Mouse (Mus musculus): ENCODE results near the gene Ankrd40.

Gene Ankrd40

DNA sequence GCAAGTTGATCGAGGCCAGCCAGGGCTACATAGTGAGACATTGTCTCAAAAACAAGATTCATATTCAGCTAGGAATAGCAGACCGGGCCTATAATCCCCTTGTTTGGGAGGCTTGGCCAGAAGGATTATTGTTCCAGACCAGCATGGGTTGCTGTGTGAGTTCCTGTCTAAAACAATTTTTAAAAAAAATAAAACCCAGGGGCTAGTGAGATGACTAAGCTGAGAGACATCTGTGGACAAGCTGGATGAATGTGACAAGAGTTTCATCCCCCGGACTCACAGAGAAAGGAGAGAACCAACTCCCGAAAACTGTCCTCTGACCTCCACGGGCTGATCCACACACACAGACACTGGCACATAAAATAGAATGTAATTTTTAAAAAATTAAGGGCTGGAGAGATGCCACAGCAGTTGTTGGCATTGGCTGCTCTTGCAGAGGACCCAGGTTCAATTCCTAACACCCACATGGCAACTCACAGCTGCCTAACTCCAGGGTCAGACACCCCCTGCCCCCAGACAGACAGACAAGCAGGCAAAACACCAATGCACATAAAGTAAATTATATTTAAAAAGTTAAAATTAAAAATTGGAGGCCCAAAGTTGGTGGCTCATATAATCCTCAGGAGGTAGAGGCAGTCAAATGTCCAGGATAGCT, 4.4 kb upstream of the Ankrd40 start:
- no peak for DNase-seq (ENCODE audit: low spot score)

DNA sequence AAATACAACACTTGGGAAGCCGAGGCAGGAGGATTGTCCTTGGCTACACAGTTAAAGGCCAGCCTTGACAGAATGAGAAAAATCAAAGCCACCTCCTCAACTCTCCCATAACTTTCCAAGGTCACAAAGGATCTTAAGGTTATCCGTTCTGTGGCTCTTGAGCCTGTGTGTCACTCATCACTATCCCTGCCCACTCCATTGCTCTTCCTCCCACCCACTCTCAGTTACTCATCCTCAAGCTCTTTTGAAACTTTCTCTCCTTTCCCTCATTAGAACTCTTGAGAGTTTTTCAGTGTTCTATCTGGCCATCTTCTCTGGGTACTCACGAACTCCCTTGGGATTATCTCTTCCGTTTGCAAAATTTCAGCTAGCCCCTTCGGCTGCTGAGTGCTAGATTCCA, 3.2 kb upstream of the Ankrd40 start:
- no peak for DNase-seq (ENCODE audit: low spot score)

DNA sequence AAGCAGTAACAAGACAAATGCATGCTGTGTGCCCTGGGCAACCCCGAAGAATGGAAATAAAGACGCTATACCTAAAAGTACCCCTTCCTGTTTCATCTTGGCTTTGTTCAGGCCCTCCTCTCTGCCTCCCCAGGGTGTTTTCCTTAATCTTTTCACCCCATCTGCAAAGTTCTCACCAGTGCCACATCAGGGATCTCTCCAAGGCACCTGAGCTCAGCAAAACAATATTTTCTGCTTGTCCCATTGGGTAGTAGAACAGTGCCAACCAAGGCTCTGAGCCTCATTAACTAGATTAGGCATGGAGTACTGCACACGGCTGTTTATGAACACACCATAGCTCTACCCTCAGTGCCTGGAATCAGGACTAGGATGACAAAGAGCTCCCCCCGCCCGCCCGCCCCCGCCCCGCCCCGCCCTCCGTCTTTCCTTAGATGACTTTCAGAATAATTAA, 815 bp upstream of the Ankrd40 start:
- no peak for DNase-seq (ENCODE audit: low spot score)

DNA sequence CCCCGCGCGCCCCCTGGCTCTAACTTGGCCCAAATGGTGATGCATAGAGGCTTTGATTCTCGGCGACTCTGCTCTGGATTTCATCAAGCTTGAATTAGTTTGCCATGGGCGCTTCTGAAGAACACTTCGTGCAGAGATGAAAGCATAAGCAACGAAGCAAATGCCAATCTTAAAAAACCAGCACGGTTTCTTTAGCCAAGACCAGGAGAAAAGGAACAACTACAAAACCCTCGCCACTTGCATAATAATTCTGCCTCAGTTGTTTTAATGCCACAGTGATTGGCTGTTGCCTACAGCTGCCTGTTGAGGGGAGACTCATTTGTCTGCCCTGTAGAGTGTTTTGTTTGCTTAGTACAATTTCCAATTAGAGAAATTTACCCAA, 834 bp downstream of the Ankrd40 start:
- no peak for DNase-seq (ENCODE audit: low spot score)

DNA sequence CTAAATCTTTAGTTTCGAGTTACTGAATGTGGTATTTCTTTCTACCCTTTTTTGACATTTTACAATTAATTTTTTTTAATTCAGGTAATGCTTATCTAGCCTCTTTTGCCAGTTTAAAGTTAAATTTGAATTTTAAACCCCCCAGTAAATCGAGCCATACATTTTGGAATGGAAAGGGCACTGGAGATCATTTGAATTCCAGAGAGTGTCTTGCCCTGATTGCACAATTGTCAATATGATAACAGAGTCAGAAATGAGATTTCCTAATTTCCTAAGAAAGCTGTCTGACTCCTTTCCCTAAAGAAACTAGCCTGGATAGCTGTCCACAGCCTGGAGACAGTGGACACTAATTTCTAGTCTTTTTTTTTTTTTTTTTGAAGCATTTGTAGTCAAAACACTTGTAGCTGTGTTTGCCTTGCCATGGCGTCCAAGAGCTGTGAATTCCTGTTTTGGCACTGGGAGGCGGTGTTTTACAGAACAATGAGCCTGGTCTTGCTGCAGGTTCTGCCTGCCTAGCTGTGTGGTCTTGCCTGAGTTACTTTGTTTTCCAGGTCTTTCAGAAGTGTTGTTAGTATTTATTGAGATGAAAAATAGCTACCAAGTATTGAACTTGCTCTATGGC, 1.6 kb downstream of the Ankrd40 start:
- DNase-seq (ENCODE audit: low spot score): no peak

DNA sequence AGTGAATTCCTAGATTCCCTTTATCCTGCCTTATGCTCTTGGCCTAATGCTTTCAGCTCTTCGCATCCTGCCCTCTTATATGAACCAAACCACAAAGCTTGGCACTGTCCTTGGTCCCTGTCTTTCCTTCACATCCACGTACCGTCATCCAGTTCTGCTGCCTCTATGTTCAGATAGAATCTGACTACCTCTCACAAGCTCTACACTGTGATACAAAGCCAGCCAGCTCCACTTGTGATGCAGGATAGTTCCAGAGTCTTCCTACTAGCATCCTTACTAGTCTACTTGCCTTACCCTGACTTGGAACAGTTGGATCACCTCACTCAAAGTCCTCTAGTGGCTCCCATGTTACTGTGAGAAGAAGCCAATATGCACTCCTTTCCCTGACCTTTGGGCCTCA, 2.4 kb downstream of the Ankrd40 start:
- no peak for DNase-seq (ENCODE audit: low spot score)

DNA sequence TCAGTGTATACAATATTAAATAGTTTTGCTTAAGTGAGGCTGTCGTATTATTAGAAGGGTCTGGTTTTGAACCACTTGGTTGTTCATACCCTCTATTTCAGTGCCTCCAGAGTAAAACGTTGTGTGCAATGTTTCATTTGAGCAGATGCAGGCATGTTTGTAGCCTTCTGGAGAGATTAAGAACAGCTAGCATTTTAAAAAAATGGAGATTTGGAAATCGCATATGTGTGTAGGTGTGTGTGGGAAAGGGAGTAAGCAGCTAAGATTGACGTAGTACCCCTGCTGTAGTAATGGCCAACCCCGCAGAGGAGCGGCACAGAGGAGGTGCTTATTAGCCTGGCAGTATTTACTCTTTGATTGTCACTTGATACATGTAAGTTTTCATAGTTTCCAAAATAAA, 4.9 kb downstream of the Ankrd40 start:
- no peak for DNase-seq (ENCODE audit: low spot score)

DNA sequence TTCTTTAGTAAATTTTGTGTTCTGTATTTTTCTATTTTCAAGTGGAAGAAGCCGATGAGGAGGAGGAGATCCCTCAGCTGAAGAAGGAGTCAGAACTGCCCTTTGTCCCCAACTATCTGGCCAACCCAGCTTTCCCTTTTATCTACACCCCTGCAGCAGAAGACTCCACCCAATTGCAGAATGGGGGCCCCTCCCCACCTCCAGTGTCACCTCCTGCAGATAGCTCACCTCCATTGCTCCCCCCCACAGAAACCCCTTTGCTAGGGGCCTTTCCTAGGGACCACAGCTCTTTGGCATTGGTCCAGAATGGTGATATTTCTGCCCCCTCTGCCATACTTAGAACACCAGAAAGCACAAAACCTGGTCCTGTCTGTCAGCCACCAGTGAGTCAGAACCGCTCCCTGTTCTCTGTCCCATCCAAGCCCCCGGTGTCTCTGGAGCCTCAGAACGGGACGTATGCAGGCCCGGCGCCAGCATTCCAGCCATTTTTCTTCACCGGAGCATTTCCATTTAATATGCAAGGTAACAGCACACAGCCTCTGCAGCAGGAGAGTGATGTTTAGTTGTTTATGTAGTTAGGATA, 6.7 kb downstream of the Ankrd40 start:
- peak; percentile 78 for DNase-seq (ENCODE audit: low spot score)

DNA sequence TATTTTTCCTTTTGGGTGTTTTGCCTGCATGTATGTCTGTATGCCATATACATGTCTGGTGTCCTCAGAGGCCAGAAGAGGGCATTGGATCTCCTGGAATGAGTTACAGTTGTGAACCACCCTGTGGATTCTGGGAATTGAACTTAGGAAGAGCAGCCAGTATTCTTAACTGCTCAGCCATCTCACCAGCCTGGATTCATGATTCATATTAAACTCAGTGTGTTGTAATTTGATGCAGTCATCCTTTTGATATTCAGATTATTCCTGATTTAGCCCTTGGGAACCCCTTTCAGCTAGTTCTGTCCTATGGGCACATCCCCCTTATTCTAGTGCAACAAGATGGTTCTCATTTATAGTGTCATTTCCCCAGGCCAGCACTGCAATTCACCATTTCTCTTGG, 8.8 kb downstream of the Ankrd40 start:
- no peak for DNase-seq (ENCODE audit: low spot score)

DNA sequence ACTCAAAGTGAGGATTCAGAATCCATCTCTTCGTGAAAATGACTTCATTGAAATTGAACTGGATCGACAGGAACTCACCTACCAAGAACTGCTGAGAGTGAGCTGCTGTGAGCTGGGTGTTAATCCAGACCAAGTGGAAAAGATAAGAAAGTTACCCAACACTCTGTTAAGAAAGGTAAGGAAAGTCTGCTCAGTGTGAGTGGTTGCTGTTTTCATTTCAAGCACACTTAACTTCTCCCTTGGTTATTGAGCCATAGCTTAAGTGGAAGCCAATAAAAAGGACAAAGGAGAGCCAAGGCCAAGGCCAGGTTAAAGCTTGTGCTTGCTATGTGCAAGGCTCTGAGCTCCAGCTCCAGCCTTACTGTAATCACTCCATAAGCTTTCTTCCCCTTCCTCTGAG, 10.5 kb downstream of the Ankrd40 start:
- no peak for DNase-seq (ENCODE audit: low spot score)

DNA sequence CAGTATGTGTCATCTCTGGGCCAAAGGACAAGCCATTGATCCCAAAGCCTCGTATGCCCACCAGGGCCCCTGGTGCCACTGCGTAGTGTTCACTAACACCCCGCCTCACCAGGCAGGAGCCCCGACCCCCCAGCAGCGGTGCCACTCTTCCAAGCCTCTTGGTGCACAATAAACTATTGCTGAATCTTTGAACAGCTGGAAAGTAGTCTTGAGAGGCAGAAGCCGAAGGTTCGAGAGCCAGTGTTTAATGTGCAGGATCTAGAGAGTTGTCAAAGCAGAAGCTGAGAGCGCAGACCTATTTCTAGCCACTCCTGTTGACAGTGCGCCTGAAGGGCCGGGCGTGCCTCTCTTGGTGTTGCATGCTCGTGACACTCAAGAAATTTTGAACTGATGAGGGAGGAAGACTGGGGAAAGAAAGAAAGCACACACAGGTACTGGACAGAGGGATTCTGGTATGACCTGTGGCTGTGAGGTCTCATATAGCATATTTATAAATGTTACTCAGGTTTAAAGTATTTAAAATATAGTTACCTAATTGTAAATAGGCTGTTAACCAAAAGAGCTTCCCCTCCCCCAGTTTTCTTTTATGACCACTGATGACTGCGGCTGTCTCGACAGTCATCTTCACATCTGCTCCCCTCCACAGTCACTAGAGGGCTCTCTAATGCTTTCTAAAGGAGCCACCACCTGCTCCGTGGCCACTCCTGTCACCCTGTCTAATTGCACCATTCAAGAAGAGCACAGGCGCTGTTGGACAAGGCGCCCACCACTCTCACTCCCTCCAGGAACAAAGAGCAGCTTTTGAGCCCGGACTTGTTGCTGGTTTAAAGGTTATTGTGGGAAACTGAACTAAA, 12.2 kb downstream of the Ankrd40 start:
- no peak for DNase-seq (ENCODE audit: low spot score)

DNA sequence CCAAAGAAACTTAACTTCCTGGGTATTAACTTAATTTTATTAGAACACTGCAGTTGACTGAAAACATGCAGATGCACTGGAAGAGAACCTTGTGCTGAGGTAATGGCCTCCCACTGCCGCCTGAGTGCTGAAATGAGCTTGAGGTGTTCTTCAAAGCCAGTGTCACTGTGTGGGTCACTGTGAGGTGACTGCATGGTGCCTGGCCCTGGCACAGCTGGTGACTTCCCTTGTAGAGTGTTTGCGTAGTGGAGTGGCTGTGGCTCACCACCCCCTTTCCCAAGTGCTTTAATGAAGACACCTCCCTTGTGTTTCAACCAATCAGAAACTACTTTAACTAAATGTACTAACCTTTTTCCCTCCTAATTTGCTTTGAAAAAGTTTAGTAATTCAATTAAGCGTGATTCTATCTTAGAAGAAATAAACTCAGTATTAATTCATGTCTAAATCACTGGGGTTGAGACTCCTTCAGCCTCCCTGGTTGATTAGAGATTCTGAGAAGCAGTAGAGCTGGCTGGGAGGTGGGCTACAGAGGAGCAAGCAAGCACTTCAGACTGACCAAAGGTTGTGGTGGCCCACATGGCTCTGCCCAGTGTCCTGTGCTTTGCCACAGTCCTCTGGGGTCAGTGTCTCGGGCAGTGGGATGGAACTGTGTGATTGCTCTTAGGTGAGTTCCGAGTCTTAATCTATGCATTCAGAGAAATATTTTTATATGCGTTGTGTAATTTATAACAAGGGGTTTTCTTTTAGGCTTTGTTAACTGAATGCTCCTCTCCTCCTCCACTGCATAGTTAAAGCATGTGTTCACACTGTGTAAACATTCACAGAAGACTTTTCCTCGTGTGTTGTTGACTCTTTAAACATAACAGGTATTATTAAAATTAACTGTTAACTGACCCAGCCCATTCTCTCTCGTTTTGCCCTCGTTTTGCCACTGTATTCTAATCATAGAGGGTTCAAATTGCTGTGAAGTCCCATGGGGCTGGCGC, 13.4 kb downstream of the Ankrd40 start:
- DNase-seq (ENCODE audit: low spot score): no peak

DNA sequence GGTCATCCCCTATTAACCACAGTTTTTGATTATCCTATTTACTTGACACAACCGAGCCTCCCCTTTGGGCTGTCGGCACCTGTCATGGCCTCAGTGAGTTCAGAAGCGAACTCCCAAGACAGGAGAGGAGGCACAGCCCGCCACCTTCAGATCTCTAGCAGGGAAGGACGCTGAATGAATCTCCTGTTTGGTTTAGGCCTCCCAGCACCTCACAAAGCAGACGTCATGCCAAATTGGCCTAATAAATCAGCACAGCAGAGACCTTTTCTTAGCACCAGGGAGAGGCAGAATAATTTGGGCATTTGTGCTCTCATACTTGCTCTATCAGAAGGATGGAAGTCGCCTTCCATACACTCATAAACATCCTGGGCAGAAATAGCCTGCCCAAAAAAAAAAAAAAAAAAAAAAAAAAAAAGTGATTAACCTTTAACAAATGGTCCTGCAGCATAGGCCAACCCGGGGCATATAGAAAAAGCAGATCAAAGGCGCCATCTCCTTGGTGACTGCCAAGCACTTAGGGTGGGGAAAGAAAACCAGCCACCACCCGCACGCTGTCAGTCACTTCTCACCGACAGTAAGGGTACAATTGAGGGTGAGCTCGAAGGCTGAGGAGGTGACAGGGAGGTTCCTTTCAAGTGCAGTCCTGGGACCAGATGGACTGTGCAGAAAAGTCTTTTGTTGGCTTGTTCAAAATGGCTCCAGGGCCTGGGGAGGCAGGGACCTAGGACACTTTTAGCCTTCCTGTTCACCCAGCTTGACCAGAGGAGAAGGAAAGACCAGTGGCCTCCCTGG, 14.5 kb downstream of the Ankrd40 start:
- DNase-seq (ENCODE audit: low spot score): no peak

DNA sequence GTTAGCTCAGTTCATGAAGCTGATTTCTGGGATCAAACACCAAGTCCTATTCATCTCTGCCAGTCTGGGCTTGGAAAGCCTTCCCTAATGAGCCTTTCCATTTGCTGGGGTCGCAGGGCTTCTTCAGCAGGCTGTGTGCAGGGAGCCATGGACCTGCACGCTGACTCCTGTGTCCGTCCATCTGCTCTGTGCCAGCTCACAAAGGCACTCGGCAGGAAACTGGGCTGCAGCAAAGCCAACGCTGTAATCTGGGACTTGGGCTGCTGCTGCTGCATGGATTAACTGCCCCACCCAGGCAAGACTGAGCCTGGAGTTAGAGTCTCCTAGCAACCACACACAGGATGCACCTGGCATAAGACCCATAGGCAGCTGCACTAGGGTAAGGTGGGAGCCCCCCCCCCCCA, 16.2 kb downstream of the Ankrd40 start:
- no peak for DNase-seq (ENCODE audit: low spot score)

DNA sequence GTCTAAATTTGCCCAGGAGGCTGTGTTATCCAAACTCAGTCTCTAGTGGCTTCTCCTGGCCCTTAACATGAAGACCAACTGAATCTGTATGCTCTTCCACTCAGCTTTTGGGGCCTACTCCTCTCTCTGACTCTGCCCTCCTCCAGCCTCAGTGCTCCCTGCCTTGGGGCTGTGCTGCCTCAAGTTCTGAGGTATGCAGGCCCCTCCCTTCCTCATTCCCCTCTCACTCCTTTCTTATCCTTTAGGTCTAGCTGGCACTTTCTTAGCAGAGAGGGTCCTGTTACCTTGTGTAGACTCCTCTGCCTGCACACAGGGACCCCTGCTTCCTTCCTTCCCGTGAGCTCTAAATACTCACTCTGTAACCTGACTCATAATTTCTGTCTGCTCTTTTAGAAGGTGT, 16.7 kb downstream of the Ankrd40 start:
- DNase-seq (ENCODE audit: low spot score): no peak

DNA sequence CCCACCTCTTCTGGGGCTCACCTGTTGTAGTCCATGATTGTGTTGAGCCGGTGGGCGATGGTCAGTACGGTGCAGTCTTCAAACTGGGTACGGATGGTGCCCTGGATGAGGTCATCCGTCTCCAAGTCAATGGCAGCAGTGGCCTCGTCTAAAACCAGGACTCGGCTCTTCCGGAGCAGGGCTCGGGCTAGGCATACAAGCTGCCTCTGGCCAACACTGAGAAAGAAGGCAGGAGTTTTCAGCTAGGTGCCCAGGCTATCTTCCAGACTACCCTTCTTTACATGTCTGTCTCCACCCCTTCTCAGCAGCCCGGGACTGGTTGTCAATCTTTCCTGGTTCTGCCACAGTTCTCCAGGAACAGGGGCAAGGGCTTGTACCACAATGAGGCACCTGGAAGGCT, 18.1 kb downstream of the Ankrd40 start:
- DNase-seq (ENCODE audit: low spot score): no peak

DNA sequence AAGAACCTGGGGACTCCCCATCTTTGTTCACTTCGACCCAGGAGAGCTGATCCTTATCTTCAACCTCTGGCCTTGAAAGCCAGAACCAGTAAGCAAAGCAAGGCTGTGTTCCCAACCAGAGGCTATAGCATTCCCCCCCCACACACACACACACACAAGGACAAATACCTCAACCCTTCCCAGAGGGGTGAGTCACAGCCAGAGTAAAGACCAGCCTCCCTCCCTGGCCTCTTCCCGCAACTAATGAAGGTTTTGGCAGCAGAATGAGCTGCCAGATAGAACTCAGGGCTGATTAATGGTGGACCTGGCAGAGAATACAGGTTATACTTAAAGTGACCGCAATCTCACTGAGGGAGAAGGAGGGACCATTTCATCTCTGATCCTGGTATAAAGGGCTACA, 18.8 kb downstream of the Ankrd40 start:
- DNase-seq (ENCODE audit: low spot score): no peak

DNA sequence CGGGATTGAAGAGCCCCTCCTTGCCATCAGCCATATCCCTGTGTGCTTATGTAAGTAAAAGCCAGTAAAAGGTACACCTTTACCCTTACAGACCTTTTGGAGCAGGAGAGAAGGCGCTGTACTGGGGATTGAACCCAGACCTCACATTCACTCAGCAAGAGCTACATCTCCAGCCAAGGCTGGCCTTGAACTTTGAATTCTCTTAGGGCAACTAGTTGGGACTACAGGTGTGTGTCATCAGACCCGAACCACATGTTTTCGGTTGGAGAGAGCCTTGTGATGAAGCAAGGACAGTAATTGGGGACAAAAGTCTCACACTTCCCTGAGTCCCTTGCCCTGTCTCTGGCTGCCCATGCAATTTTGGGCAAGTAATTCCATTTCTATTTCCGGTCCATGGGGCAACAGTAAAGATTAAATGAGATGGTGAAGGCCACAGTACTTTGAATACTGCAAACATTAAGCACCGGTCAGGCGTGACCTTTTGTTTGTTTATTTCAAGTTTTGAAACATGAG, 19.3 kb downstream of the Ankrd40 start:
- DNase-seq (ENCODE audit: low spot score): no peak

DNA sequence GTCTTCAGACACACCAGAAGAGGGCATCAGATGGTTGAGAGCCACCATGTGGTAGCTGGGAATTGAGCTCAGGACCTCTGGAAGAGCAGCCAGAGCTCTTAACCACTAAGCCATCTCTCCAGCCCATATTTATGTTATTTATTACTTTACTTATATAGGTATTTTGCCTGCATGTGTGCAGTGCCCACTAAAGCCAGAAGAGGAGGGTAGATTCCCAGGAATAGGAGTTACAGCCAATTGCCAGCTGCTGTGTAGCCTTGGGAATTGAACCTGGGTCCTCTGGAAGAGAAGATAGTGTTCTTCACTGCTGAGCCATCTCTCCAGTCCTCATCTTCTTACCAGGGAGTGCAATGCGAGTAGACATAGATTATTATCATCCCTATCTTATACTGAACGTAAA, 22.0 kb downstream of the Ankrd40 start:
- DNase-seq (ENCODE audit: low spot score): no peak

DNA sequence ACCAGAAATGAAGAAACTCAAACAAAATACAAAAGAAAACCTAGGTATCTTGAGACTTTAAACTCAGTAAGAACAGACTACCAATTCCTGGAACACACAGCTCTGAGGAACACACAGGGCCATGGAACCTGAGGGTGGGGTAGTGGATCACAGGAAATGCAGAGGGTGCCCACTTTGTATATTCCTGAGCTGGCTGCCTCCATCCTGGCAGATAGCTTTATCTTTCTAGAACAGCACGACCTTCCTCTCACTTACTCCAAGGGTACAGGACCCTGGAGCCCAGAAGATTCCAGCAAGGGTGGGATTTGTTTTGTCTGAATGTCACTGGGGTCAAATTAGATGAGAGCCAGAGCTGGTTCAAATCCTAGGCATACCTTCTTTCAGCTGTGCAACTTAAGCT, 22.5 kb downstream of the Ankrd40 start:
- peak; percentile 57 for DNase-seq (ENCODE audit: low spot score)

DNA sequence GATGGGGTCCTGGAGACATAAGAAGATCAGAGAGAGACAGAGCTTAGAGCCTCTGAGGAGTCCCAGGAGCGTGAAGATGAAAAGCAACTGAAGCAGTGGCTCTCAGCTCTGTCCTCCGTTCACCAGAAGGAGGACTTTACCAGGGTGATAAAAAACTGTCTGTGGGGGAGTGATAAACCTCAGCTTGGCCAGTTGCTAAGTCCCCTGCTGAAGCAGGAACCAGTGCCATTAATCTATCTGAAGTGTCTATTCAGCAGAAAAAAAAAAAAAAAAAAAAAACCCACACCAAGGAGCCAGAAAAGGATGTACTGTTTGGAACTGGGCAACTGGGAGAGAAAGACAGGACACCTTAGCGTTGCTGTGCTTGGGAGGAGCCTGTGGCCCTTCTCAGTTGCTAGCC, 23.3 kb downstream of the Ankrd40 start:
- peak; percentile 61 for DNase-seq (ENCODE audit: low spot score)

All from c-Kit-positive CD71-positive TER-119-positive erythroid progenitor cells, embryonic 14.5 days (primary cell).